Mouse (Mus musculus) right cerebral cortex, postnatal 36 days (tissue): ENCODE data around the gene Cks2.

ENCODE experiments used
- DNase-seq, 2 experiments: peaks; one replicate each; pipeline ENCODE4 v3.0.0; 2022; ENCODE audit warnings: low spot score in 2 of 2, mixed read lengths in 1 of 2

Cks2 gene

GRCm38 (mm10) chr13:51679332-51679731, 34.3 kb downstream of the Cks2 start:
- no peak for DNase-seq

DNA sequence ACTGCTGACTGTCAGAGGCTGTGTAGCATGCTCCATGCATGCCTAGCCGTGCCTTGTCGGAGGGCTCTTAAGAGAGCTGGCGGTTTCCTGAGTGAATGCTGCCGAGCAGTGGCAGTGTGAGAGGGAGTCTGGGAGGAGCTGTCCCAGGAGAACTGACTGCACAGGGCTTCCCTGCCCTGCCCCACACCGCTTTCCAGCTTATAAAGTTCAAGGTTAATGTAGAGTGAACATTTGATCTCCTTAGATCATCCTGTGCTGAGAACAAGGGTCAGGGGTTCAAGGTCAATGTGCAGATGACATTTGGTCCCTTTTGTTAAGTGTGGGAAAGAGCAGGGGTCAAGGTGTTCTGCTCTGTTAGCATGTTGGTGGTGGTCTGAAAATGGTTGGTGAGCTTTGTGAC, 36.0 kb downstream of the Cks2 start:
- DNase-seq, result no peak

DNA sequence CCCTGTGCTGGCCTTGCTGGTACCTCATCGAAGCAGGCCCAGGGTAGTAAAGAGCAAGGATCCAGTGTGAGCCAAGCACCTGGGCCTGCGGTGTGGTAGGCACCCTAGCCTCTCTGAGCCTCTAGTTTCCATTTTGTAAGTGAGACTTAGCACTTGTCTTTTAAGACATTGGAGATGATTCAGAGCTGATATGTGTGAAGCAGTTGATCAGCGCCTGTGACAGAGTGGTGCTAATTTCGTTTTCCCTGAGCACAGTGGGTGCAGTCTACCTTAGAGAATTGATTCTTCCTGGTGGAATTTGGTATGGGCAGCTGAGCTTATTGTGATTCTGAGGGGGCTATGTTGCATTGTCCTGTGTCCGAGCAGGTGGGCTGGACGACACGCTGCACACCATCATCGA, 36.6 kb downstream of the Cks2 start:
- DNase-seq, result no peak

DNA sequence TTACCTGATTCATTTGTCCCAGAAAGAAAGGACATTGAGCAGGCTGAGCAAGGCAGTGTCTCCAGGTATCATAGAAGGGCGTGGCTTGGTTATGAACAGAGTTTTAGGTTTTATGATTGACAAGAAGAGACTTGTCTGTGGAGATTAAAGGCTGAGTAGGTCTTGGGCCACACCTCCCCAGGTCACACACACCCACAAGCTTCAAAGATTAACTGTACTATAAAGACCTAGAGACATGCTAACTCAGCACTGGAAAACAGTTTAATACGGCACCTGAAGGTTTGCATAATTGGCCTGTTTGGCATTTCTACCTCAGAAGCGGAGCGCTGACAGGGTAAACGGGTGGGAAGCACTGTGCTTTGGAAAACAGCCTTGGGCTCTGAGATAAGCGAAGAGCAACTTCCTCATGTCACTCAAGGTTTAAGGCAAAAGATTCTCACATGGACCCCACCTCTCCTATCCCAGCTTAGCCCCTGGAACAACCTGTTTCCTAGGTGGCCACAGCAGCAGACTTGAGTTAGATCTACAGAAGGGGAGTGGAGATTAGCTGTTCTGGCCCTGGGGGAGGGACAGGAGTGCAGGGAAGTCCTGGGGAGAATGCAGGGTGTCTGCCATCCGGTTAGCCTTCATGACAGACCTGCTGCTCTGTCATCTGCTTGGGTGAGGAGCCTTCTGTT, 40.4 kb downstream of the Cks2 start:
- DNase-seq, result no peak

- no peak for DNase-seq
Measured at GRCm38 (mm10) chr13:51686966-51687365, 41.9 kb downstream of the Cks2 start.

DNA sequence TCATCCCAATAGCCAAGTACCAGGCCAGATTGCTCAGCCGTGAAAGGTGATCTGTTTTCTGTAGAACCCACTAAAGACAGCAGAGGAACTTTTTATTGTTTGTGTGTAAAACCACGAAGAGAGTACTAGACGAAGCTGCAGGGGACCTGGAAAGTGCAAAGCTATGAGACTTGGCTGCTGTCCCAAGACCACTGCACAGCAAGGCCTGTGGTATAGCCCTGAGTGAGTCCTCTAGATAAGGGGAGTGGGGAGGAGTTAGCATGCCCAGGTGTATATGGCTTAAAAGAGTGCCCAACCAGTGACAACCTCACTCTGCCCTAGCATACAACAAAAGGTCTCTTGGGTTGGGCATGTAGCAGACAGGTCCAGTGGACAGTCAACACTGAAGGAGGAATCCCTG, 43.7 kb downstream of the Cks2 start:
- DNase-seq, result no peak

DNA sequence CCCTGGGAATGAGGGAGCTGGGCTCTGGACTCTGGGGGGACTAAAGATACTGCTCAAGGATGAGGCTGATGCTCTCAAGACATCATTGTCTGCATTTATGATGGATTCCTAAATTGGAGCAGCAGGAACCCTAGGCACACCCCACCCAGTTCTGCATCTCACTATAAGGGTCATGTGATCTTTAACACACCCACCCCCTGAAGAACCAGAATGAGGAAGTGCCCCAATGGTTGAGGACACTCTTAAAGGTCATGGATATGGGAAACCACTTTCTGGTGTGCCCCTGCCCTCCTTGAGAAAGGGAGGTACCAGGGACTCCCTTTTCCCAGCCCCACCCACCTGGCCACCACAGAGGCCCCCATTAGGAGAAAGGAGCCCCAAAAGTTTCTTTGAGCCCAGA, 51.4 kb downstream of the Cks2 start:
- no peak for DNase-seq

DNA sequence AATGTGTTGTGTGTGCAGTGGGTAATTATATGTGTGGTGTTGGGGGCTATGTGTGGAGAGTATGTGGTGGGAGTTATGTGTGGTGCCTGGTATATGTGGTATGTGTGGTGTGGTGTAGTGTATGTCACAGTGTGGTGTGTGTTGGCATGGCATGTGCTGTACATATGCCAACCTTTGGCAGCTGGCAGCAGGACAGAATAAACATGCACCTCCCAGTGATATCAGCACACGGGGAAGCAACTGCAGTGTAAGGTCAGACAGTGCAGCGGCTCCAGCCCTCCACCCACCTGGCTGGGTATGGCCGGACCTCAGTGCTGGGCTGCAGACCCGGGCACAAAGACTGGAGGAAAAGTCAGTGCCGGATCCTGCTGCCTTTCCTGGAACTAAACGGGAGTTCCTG, 52.4 kb downstream of the Cks2 start:
- no peak for DNase-seq

- no peak for DNase-seq
Measured at GRCm38 (mm10) chr13:51697897-51698296, 52.9 kb downstream of the Cks2 start.

DNA sequence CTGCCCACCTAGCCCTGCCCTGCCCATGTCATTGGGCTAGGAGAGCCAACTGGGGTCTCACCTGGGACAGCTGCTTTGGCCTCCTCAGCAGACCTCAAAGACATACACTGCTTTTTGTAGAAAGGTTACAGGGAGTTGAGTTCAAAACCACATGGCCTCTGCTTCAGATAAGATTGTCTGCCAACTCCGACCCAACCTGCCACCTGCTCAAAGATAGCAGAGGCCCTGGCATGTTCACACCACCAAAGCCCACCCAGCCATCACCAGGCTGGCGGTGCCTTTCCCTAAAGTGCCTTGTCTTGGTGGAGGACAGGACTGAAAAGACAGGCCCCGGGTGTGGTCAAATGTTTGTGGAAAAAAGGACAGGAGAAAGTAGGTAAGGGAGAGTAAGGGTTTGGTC, 53.3 kb downstream of the Cks2 start:
- DNase-seq, result no peak
